Mouse (Mus musculus): ENCODE data around the gene Srebf1. TPM values are rescaled to one million over a fixed set of nuclear protein-coding genes. Genes with fewer than 3 reads are reported as not detected.

Srebf1 gene
- polyA plus RNA-seq, 1 experiment from 2014 or later = 76.7 TPM

DNA sequence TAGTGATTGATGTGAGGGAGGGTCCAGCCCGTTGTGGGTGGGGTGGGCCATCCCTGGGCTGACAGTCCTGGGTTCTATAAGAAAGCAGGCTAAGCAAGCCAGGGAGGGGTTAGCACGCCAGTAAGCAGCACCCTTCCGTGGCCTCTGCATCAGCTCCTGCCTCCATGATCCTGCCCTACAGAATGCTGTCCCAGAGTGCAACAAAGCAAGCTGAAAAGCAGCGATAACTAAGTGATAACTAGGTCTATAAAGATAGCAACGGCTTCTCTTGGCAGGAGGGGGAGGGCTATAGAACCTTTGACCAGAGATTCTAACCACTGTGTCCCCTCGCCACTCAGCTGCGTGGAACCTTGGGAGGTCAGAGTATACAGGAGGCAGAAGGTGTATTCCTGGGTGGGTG lies 4.9 kb downstream of the Srebf1 start:
- Histone ChIP-seq H3K4me2 (replicated peaks) (no peak overlapping the region), H3K4me1 (peaks cover 71% of the 10 kb centered on the region), H3K9me3 (replicated peaks) (no peaks in the 10 kb centered on the region), H3K4me3 (replicated peaks) (no peak overlapping the region), H3K27me3 (no peaks in the 10 kb centered on the region), H3K27ac (replicated peaks) (no peak overlapping the region), H3K36me3 (peaks cover 9% of the 10 kb centered on the region; the same call in 1 of the 2 replicates), H3K9ac (no peak overlapping the region)
- WGBS = 90% methylated on average over 7 of the region's 7 CpGs
- no peak for ATAC-seq (ENCODE audit: insufficient number of reproducible peaks, low FRiP score, low TSS enrichment, low read depth)

DNA sequence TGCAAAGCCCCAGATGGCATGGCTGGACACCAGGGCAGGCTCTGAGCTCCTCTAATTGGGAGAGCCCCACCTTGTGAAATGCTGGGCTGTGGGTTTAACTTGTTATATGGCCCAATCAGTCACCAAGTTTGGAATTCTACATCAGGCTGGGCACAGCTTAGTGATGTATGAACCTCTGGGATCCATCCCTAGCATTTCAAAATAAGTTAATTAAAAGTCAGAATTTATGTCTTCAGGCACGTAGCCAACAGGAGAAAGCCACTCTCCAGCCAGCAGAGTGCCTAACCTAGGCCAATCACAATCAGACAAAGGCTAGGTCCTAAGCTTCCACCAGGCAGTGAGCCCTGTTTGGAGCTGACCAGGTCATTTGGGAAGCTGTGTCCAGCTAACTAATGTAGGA lies 5.7 kb downstream of the Srebf1 start:
- no peak overlapping the region for H3K4me2 ChIP-seq (replicated peaks)
- H3K27me3 ChIP-seq = no peaks in the 10 kb centered on the region
- H3K36me3 ChIP-seq = peaks cover 9% of the 10 kb centered on the region; the same call in 1 of the 2 replicates
- ATAC-seq (ENCODE audit: insufficient number of reproducible peaks, low FRiP score, low TSS enrichment, low read depth) = no peak
- H3K9ac ChIP-seq = no peak overlapping the region
- no peak overlapping the region for H3K27ac ChIP-seq (replicated peaks)
- H3K9me3 ChIP-seq (replicated peaks) = no peaks in the 10 kb centered on the region
- peaks cover 71% of the 10 kb centered on the region for H3K4me1 ChIP-seq
- 89% methylated on average over 1 of the region's 1 CpGs for WGBS
- no peak overlapping the region for H3K4me3 ChIP-seq (replicated peaks)

GRCm38 (mm10) chr11:60213266-60213665 lies 9.1 kb downstream of the Srebf1 start:
- Histone ChIP-seq H3K9ac (no peak overlapping the region), H3K27me3 (no peaks in the 10 kb centered on the region), H3K27ac (replicated peaks) (peak overlapping the region; percentile 13; the same call in 1 of the 2 replicates), H3K36me3 (peaks cover 7% of the 10 kb centered on the region; the same call in 1 of the 2 replicates), H3K4me3 (replicated peaks) (no peak overlapping the region), H3K4me2 (replicated peaks) (no peak overlapping the region), H3K4me1 (peaks cover 75% of the 10 kb centered on the region), H3K9me3 (replicated peaks) (no peaks in the 10 kb centered on the region)
- ATAC-seq (ENCODE audit: insufficient number of reproducible peaks, low FRiP score, low TSS enrichment, low read depth) = no peak
- 49% methylated on average over 6 of the region's 6 CpGs for WGBS

DNA sequence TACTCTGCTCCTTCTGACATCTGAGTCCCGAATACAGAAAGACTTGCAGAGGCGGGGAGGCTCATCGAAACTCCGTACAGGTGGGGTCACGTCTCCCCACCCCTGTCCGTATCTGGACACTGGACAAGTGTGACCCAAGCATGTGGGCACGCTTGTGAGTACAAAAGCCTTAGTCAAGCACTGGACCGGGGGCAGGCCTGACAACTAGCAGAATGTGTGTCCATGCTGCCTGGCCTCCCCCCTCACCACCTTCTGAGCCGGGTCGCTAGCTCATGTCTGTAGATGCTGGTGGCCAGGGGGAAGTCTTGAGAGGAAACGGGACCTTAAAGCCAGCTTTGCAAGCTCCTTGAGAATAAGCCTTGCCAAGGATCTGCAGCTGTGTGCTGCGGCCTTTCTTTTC lies 10.6 kb downstream of the Srebf1 start:
- no peak for ATAC-seq (ENCODE audit: insufficient number of reproducible peaks, low FRiP score, low TSS enrichment, low read depth)
- Histone ChIP-seq H3K4me1 (peaks cover 83% of the 10 kb centered on the region), H3K9me3 (replicated peaks) (no peaks in the 10 kb centered on the region), H3K4me2 (replicated peaks) (no peak overlapping the region), H3K27ac (replicated peaks) (0 out of 2 replicates have a peak overlapping the region, but pooled peaks have one; percentile 6), H3K9ac (no peak overlapping the region), H3K27me3 (no peaks in the 10 kb centered on the region), H3K4me3 (replicated peaks) (no peak overlapping the region), H3K36me3 (peaks cover 6% of the 10 kb centered on the region; the same call in 1 of the 2 replicates)
- 56% methylated on average over 12 of the region's 12 CpGs for WGBS

DNA sequence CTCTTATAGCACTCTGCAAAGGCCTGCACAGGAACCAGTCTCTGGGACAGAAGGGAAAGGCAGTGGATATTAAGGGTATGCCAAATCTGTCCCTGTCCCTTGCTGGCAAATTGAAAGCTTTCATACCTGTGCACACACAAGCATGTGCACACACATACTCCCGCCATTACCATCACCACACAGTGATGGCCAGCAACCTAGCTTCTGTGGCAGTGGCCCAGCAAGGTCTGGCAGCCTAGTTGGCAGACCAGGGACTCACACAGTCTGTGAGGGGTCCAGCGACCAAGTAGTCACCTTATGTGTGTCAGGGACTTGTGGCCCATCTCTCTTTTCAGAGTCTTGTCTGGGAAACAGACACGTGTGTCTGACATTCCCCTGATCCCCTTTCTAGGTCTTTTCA lies 11.2 kb downstream of the Srebf1 start:
- peaks cover 83% of the 10 kb centered on the region for H3K4me1 ChIP-seq
- no peak overlapping the region for H3K9ac ChIP-seq
- no peak for ATAC-seq (ENCODE audit: insufficient number of reproducible peaks, low FRiP score, low TSS enrichment, low read depth)
- peaks cover 12% of the 10 kb centered on the region for H3K36me3 ChIP-seq
- no peak overlapping the region for H3K4me3 ChIP-seq (replicated peaks)
- peak overlapping the region; percentile 82 for H3K27ac ChIP-seq (replicated peaks)
- no peaks in the 10 kb centered on the region for H3K9me3 ChIP-seq (replicated peaks)
- peak overlapping the region; percentile 80 for H3K4me2 ChIP-seq (replicated peaks)
- WGBS = 64% methylated on average over 3 of the region's 3 CpGs
- no peaks in the 10 kb centered on the region for H3K27me3 ChIP-seq

- H3K4me1 ChIP-seq = peaks cover 77% of the 10 kb centered on the region
- H3K27ac ChIP-seq (replicated peaks) = peak overlapping the region; percentile 82
- H3K9me3 ChIP-seq (replicated peaks) = no peaks in the 10 kb centered on the region
- peaks cover 20% of the 10 kb centered on the region for H3K36me3 ChIP-seq
- no peaks in the 10 kb centered on the region for H3K27me3 ChIP-seq
- WGBS = under 1% methylated on average over 47 of the region's 47 CpGs
- peak overlapping the region; percentile 31; the same call in 1 of the 2 replicates for H3K9ac ChIP-seq
- ATAC-seq (ENCODE audit: insufficient number of reproducible peaks, low FRiP score, low TSS enrichment, low read depth) = peak; percentile 91
- H3K4me3 ChIP-seq (replicated peaks) = peak overlapping the region; percentile 52
- peak overlapping the region; percentile 80 for H3K4me2 ChIP-seq (replicated peaks)
Measured at GRCm38 (mm10) chr11:60210305-60210724, 12.1 kb downstream of the Srebf1 start.

- ATAC-seq (ENCODE audit: insufficient number of reproducible peaks, low FRiP score, low TSS enrichment, low read depth) = no peak
- Histone ChIP-seq H3K4me3 (replicated peaks) (peak overlapping the region; percentile 52), H3K27ac (replicated peaks) (peak overlapping the region; percentile 82), H3K27me3 (no peaks in the 10 kb centered on the region), H3K4me2 (replicated peaks) (peak overlapping the region; percentile 80), H3K4me1 (peaks cover 77% of the 10 kb centered on the region), H3K9ac (peak overlapping the region; percentile 28; the same call in 1 of the 2 replicates), H3K36me3 (peaks cover 24% of the 10 kb centered on the region), H3K9me3 (replicated peaks) (no peaks in the 10 kb centered on the region)
- 2% methylated on average over 2 of the region's 2 CpGs for WGBS
Measured at GRCm38 (mm10) chr11:60209933-60210249, 12.5 kb downstream of the Srebf1 start.

GRCm38 (mm10) chr11:60209217-60209932 lies 13.0 kb downstream of the Srebf1 start:
- no peaks in the 10 kb centered on the region for H3K9me3 ChIP-seq (replicated peaks)
- peaks cover 77% of the 10 kb centered on the region for H3K4me1 ChIP-seq
- H3K27ac ChIP-seq (replicated peaks) = peak overlapping the region; percentile 82
- no peaks in the 10 kb centered on the region for H3K27me3 ChIP-seq
- H3K4me2 ChIP-seq (replicated peaks) = peak overlapping the region; percentile 80
- H3K9ac ChIP-seq = peak overlapping the region; percentile 28
- WGBS = 27% methylated on average over 7 of the region's 7 CpGs
- 0 out of 2 replicates have a peak, but pooled peaks have one; percentile 8 for ATAC-seq (ENCODE audit: insufficient number of reproducible peaks, low FRiP score, low TSS enrichment, low read depth)
- peak overlapping the region; percentile 52 for H3K4me3 ChIP-seq (replicated peaks)
- peaks cover 30% of the 10 kb centered on the region for H3K36me3 ChIP-seq

- Histone ChIP-seq H3K4me3 (replicated peaks) (peak overlapping the region; percentile 52), H3K36me3 (peaks cover 35% of the 10 kb centered on the region), H3K9me3 (replicated peaks) (no peaks in the 10 kb centered on the region), H3K27ac (replicated peaks) (peak overlapping the region; percentile 82), H3K4me2 (replicated peaks) (peak overlapping the region; percentile 80), H3K27me3 (no peaks in the 10 kb centered on the region), H3K9ac (peak overlapping the region; percentile 28), H3K4me1 (peaks cover 72% of the 10 kb centered on the region)
- 45% methylated on average over 4 of the region's 4 CpGs for WGBS
- ATAC-seq (ENCODE audit: insufficient number of reproducible peaks, low FRiP score, low TSS enrichment, low read depth) = no peak
Measured at GRCm38 (mm10) chr11:60208712-60209111, 13.7 kb downstream of the Srebf1 start.

DNA sequence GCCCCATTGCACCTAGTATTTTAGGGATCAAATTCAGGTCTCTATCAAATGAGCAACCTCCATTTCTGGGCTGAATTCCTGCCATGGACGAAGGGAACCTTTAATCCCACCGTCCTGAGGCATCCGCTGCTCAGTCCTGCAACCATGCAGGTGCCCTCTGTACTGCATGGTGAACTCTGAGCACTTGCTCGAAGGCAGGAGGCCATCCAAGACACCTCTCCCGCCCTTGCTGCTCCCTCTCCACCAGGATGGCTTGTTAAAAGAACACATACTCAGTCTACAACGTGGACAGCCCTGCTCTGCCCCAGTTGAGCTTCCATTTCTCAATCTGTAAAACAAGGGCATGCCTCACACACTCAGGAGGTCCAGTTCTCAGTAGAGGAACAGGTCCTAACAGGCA lies 14.2 kb downstream of the Srebf1 start:
- peak overlapping the region; percentile 80 for H3K4me2 ChIP-seq (replicated peaks)
- ATAC-seq (ENCODE audit: insufficient number of reproducible peaks, low FRiP score, low TSS enrichment, low read depth) = no peak
- H3K9ac ChIP-seq = no peak overlapping the region; the same call in 1 of the 2 replicates
- peaks cover 67% of the 10 kb centered on the region for H3K4me1 ChIP-seq
- H3K9me3 ChIP-seq (replicated peaks) = no peaks in the 10 kb centered on the region
- no peaks in the 10 kb centered on the region for H3K27me3 ChIP-seq
- peak overlapping the region; percentile 82; the same call in 1 of the 2 replicates for H3K27ac ChIP-seq (replicated peaks)
- peak overlapping the region; percentile 52 for H3K4me3 ChIP-seq (replicated peaks)
- peaks cover 40% of the 10 kb centered on the region for H3K36me3 ChIP-seq
- 47% methylated on average over 6 of the region's 6 CpGs for WGBS

- H3K4me2 ChIP-seq (replicated peaks) = no peak overlapping the region
- no peaks in the 10 kb centered on the region for H3K27me3 ChIP-seq
- H3K36me3 ChIP-seq = peaks cover 60% of the 10 kb centered on the region
- peaks cover 47% of the 10 kb centered on the region for H3K4me1 ChIP-seq
- H3K9me3 ChIP-seq (replicated peaks) = no peaks in the 10 kb centered on the region
- H3K9ac ChIP-seq = no peak overlapping the region
- no peak for ATAC-seq (ENCODE audit: insufficient number of reproducible peaks, low FRiP score, low TSS enrichment, low read depth)
- no peak overlapping the region for H3K27ac ChIP-seq (replicated peaks)
- WGBS = 63% methylated on average over 5 of the region's 5 CpGs
- no peak overlapping the region for H3K4me3 ChIP-seq (replicated peaks)
Measured at GRCm38 (mm10) chr11:60206207-60206606, 16.2 kb downstream of the Srebf1 start.

DNA sequence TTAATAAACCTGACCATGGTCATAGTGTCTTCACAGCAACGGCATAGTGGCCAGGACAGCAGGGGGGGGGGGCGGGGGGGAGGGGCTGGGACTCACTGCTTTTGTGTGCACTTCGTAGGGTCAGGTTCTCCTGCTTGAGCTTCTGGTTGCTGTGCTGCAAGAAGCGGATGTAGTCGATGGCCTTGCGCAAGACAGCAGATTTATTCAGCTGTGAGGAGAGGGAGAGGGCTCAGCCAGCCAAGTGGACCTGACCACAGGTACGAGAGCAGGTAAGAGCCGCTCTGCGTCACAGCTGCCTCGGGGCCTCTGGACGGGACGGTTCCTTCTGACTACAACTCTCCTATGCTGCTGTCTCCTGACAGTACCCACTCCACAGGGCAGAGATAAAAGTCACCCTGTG lies 17.4 kb downstream of the Srebf1 start:
- Histone ChIP-seq H3K9ac (no peak overlapping the region), H3K4me3 (replicated peaks) (no peak overlapping the region), H3K36me3 (peaks cover 72% of the 10 kb centered on the region), H3K9me3 (replicated peaks) (no peaks in the 10 kb centered on the region), H3K4me2 (replicated peaks) (no peak overlapping the region), H3K27ac (replicated peaks) (no peak overlapping the region), H3K4me1 (peaks cover 39% of the 10 kb centered on the region), H3K27me3 (no peaks in the 10 kb centered on the region)
- no peak for ATAC-seq (ENCODE audit: insufficient number of reproducible peaks, low FRiP score, low TSS enrichment, low read depth)
- WGBS = 83% methylated on average over 12 of the region's 12 CpGs

Data from embryonic facial prominence, embryonic 15.5 days (tissue).